Mouse (Mus musculus) embryonic stem cell, embryonic (primary cell): ENCODE measurements at regions not wholly inside any gene's neighbourhood (a gene's known extent, or its start where the extent isn't known, plus 50 kb on each side); places are given as distances from the start of the nearest gene placed in this dataset.

Source experiments
- CTCF ChIA-PET, 4 experiments: fragments of 300-600 bp in 2 of 4; fragments of 350-600 bp in 2 of 4; sonication (Branson Sonifier 250); formaldehyde crosslinking; loops; one replicate each; lab custom pipeline; 2022; ENCODE audit warnings: inconsistent platforms in 2 of 4; lab: Charles Lee
- POLR2A ChIA-PET, 4 experiments: fragments of 300-600 bp in 2 of 4; fragments of 350-600 bp in 2 of 4; sonication (Branson Sonifier 250); formaldehyde crosslinking; loops; one replicate each; lab custom pipeline; 2022; ENCODE audit warnings: antibody characterized with exemption in 4 of 4, inconsistent platforms in 1 of 4; lab: Charles Lee

DNA sequence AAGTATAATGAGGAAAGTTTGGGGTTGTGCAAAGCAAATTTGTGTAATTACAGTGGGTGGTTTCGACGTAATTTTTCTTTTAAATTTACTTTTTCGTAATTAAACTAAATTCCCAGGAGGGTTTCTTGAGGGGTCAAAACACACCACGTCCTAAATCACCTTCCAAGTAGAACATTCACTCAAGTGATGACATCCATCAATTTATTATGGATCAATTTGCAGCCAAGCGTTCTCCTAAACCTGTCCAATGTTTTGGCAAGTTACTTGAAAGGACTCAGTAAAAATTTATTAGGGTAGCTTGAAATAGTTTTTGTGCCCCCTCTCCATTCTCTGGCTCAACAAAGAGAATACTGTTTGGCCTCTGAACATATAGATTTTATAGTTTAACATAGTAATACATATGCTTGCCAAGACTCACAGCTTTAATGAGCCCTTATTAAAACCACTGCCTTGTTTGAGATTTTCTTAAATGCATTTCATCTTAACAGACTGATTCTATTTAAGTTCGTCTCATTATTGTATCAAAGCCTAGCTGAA lies 94.6 kb upstream of the Robo2 start:
- ChIA-PET CTCF (no interaction called here), POLR2A (no interaction called here)

DNA sequence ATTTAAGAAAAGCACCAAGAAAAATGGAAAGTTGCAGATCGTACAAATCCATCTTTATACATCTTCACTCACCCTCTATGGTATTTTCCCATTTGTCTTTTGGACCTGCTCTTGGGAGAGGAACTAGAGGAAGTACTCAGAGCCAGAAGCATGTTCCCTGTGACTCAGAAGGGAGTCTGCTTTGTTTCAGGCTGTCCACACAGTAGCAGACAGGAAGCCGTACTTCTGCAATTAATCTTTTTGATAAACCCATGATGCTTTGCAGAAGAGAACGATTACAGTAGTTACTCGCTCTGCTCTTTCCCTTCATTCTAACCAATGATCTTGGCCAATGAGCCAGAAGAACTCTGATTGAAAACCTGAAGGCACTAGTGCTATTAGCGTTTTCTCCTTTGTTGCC lies 92.8 kb upstream of the Robo2 start:
- ChIA-PET POLR2A (no interaction called here), CTCF (no interaction called here)

DNA sequence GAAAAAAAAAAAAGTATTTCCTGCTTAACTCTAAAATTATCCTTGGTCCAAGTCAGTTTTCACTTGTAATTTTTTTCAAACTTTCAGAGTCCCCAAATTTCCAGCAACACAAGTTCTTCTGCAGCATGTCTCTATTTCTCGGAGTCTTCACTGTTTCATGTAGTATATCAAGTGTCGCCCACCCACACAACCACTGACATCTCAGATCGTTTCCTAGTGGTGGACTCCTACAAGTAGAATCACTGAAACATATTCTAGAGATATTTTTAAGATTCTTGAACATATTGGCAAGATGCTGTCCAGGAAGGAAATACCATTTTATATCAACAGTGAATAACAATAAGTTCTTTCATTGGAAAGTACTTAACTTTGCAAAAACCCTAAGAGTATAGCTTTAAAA lies 89.1 kb upstream of the Robo2 start:
- CTCF ChIA-PET, result no interaction called here

DNA sequence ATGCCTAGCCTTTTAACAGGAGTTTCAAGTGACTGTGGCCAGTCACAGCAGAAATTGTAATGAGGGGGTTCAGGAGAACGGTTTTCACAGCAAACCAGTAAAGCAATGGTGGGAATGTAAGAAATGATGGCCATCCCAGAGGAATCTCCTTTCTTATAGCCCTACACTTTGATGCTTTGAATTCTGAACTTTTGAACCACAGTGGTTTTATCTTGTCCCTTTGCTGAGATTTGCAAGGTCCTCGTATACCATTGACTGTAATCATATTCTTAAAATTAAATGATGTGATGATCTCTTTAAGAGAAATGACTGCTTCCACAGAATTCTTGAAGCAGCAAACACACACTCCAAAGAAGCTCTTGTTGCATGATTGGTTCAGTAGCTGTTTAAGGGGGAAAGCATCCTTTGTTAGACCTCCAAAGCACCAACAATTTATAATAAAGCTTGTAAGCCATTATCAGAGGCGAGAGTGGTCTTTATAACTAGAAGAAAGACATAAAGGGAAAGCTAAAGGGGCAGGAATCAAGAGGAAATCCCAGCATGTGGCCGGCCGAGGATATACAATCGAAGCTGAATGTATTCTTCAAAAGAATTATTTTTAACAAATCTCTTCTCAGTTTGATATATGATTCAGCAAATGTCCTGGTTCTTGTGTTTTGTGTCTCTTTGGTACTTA lies 56.3 kb upstream of the Robo2 start:
- POLR2A ChIA-PET, result no interaction called here
- CTCF ChIA-PET, result no interaction called here

More for the DNA sequence above, 89.1 kb upstream of the Robo2 start:
- POLR2A ChIA-PET, result no interaction called here

DNA sequence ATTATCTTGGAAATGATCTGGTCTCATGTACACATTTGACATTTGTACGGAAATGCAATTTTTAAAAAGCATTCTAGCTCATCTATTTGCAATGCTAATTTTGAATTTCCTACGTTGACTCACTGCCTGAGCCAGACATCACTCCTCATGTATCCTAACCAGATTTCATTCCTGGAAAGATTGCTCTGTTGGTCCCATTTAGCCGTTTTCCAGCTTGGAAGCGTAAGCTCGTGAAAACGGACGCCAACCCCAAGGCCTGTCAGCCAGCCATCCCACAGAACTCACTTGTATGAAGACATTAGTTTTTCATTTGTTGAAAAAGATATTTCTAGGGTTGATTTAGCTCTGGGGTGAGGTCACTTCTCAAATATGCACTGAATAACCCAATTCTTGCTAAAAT lies 55.5 kb upstream of the Robo2 start:
- ChIA-PET POLR2A (no interaction called here), CTCF (no interaction called here)

DNA sequence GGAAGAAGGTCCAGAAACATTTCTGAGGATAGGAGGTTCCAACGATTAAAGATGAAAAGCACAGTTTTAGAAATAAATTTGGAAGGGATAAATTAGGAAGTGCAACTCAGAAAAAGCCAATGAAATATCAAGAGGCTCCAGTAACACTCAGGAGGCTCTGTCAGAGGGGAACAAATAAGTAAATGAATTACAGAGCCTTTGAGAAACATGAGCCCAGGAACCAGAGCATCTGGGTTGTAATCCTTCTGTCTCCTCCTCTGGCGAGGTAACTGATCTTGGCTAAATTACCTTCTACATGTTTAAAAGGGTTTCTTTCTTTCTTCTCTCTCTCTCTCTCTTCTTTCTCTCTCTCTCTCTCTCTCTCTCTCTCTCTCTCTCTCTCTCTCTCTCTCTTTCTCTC lies 53.2 kb upstream of the Robo2 start:
- ChIA-PET POLR2A (no interaction called here), CTCF (no interaction called here)

DNA sequence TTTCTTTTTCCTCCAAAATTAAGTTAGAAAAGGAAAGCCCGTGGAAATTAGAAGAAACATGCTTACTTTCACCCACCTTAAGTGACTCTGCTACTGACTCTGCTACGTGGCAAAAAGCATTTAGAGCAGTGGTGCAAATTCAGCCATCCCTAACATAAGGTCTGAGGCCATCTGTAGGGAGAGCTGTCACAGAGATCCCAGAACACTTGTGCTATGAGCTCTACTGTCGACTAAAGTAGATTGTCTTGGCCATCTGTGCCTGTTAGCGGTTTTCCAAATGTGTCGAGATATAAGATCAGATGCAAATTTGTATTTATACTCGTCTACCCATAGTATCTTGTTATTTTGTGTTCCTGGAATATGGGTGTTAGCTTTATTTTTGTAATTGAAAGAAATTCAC lies 52.7 kb upstream of the Robo2 start:
- CTCF ChIA-PET, result no interaction called here
- POLR2A ChIA-PET, result no interaction called here

DNA sequence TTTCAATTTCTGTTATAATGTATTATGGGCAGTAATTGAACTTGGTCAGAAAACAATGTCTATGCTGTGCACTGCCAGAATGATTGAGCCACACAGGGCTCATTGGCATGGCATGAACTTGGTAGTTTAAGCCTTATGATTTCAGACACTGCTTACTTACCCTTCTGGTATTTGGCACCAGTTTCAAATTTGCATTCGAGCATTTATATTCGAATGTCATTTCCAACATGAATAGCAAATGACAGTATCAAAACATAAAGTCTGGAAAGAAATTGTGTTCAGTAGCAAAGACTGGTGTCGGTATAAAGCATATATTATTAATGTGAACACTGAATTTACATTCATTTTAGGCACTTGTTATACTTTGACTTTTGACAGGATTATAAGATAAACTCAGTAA lies 50.8 kb upstream of the Robo2 start:
- ChIA-PET CTCF (no interaction called here), POLR2A (no interaction called here)
